Mouse (Mus musculus) adrenal gland, adult 10 weeks (tissue): Measurements from ENCODE around the gene Tnrc6a. TPM values are rescaled to one million over a fixed set of nuclear protein-coding genes. Genes with fewer than 3 reads are reported as not detected.

ENCODE experiments used
- polyA plus RNA-seq: library from polyadenylated mRNA; stranded (reverse); fragments of 350-450 nt; fragmentation: Illumina TruSeq; extraction: RNeasy Lipid Tissue Mini Kit (QIAGEN cat#74804); gene quantifications from one replicate; pipeline ENCODE4 v1.2.3, GENCODE M21; 2014; ENCODE audit warnings: low read depth, low replicate concordance

The Tnrc6a gene
- 53.2 TPM for polyA plus RNA-seq

DNA sequence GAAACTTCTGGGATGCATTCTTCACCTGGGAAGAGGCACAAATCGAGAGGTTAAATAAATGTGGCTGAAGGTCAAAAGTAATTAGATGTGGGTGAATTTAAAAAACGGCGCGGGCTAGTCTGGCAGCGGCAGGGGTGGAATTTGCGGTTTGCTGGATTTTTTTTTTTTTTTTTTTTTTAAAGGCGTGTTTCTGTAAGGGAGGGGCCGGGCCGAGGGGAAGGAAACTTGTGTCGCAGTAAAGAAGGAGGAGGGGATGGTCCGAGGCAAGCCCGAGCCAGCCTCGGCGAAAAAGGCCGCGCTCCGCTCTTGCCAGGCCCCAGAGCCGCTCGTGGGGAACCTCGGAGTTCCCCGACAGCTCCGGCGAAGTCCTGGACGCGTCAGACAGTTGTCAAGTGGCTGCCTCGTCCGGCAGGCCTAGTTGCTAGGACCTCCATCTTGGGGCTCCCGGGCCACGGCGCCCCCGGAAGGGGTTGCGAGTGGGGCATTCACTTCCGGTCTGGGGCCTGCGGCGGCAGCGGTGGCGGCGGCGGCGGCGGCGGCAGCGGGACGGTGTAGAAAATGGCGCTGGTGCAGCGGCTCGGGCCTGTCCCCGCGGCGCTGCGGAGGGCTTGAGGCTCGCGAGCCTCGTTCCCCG, at the start of gene Tnrc6a:
Gene Tnrc6a, plus strand, starts transcription at position 221 of the 634 bp plus-strand sequence.

DNA sequence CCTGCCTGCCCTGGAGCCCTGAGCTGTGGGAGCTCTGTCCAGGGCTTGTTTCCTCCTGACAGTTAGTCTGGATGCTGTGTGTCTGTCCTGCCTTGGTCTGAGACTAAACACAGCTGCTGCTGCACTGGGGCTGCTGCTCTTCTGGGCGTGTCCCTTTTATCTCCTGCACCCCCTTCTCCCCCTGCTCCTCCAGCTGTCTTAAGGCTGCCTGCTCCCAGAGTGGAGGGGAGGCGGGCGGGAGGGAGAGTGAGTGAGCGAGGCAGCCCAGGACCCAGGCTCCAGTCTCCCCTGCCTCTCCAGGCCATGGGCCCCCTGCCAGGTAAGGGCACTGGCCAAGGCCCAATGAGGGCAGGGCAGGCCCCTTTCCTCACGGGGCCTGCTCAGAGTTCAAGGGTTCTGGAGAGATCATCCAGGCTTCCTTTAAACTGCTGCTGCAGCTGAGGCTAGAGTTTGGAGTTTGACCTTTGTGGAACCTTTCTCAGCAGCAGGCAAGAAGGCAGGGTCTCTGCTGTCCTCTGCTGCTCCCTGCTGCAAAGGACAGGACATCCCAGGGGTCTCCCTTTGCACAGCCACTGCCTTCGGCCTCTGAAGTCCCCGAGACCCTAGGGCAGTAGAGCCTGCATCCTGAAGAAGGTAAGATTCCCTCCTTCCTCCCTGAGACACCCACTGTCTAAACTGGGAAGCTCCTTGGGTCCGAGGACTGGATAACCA, 90.8 kb downstream of the Tnrc6a start, which contains the start of gene Slc5a11:
Gene Slc5a11, plus strand, starts transcription at position 416 of the 711 bp plus-strand sequence.

Other genes starting within 250 kb of the Tnrc6a start
- gene Rbbp6, start 158.2 kb upstream of the Tnrc6a start, polyA plus RNA-seq: 153 TPM
- gene Slc5a11, start 90.9 kb downstream of the Tnrc6a start, polyA plus RNA-seq: not detected
- 55.3 TPM for gene Lcmt1, start 245.9 kb downstream of the Tnrc6a start, polyA plus RNA-seq
- 36.5 TPM for gene Arhgap17, start 246.0 kb downstream of the Tnrc6a start, polyA plus RNA-seq